Mouse (Mus musculus): ENCODE results near the gene Plaur. TPM values are rescaled to one million over a fixed set of nuclear protein-coding genes. Genes with fewer than 3 reads are reported as not detected.

The Plaur gene
- polyA plus RNA-seq, 1 experiment from 2014 or later, result 1.0 TPM

- Histone ChIP-seq H3K9ac (replicated peaks) (no peak overlapping the region), H3K36me3 (no peaks in the 10 kb centered on the region), H3K27ac (no peak overlapping the region), H3K4me2 (replicated peaks) (no peak overlapping the region), H3K27me3 (no peaks in the 10 kb centered on the region), H3K4me1 (replicated peaks) (no peaks in the 10 kb centered on the region), H3K9me3 (no peaks in the 10 kb centered on the region), H3K4me3 (replicated peaks) (no peak overlapping the region)
- no peak for ATAC-seq
- 65% methylated on average over 14 of the region's 14 CpGs for WGBS
Observed at GRCm38 (mm10) chr7:24448782-24449517, 13.3 kb upstream of the Plaur start.

DNA sequence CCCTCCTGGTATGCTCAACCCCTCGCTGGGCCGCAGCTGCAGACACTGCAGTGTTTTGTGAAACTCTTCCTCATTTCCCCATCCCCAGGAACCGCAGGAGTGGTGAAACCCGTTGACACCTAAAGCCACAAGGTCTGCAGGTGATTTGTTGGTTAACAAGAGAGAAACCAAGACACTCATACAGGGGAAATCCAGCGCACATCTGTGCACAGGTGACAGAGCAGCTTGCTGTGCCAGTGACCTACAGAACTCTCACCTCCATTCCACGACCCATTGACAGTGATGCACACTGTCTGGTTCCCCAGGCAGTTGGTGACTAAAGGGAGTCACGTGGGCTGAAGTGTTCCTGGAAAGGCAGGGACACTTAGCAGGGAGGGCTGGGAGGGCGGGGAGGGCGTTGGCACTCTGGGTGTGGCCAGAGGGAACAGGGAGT is 11.7 kb upstream of the Plaur start:
- no peaks in the 10 kb centered on the region for H3K36me3 ChIP-seq
- H3K9me3 ChIP-seq, result no peaks in the 10 kb centered on the region
- H3K27ac ChIP-seq, result no peak overlapping the region
- ATAC-seq, result no peak
- H3K4me2 ChIP-seq (replicated peaks), result no peak overlapping the region
- whole genome bisulfite sequencing, result 70% methylated on average over 9 of the region's 9 CpGs
- no peak overlapping the region for H3K4me3 ChIP-seq (replicated peaks)
- no peaks in the 10 kb centered on the region for H3K4me1 ChIP-seq (replicated peaks)
- no peaks in the 10 kb centered on the region for H3K27me3 ChIP-seq
- H3K9ac ChIP-seq (replicated peaks), result no peak overlapping the region

DNA sequence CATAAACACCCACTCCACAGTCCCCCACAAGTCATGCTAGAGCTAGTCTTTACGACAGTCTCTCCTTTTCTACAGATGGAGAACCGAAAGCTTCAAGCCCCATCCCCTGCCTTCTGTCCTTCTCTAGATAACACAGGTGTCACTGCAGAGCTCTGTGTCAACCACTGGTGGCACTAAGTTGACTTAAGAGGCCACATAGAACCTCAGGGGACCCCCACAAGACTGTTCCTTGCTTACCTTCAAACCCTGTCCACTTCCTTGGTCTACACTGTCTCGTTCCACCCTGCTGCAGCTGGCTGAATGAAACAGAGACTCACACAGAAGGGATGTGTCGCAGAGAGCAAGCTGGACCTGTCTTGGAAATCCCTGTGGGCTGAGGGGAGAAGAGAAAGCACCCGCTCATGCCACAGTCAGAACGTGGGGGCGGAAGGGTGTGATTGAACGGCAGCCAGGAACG is 10.4 kb upstream of the Plaur start, which contains the start of gene Irgc1:
TSS of gene Irgc1 (minus strand) at position 443 of the 457 bp plus-strand sequence.
- Histone ChIP-seq H3K9ac (replicated peaks) (no peak within 1 kb of the TSS), H3K4me2 (replicated peaks) (no peak within 1 kb of the TSS), H3K4me1 (replicated peaks) (no peaks in the 10 kb centered on the region), H3K4me3 (replicated peaks) (no peak within 1 kb of the TSS), H3K27ac (no peak within 1 kb of the TSS), H3K9me3 (no peaks in the 10 kb centered on the region), H3K27me3 (no peaks in the 10 kb centered on the region), H3K36me3 (no peaks in the 10 kb centered on the region)
- no peak for ATAC-seq
- 90% methylated on average over 9 of the region's 9 CpGs for WGBS

GRCm38 (mm10) chr7:24454199-24454598 is 8.1 kb upstream of the Plaur start:
- no peak for ATAC-seq
- H3K9ac ChIP-seq (replicated peaks), result no peak overlapping the region
- no peak overlapping the region for H3K27ac ChIP-seq
- no peaks in the 10 kb centered on the region for H3K4me1 ChIP-seq (replicated peaks)
- no peak overlapping the region for H3K4me2 ChIP-seq (replicated peaks)
- no peaks in the 10 kb centered on the region for H3K27me3 ChIP-seq
- no peaks in the 10 kb centered on the region for H3K36me3 ChIP-seq
- no peaks in the 10 kb centered on the region for H3K9me3 ChIP-seq
- no peak overlapping the region for H3K4me3 ChIP-seq (replicated peaks)
- WGBS, result 75% methylated on average over 2 of the region's 2 CpGs

DNA sequence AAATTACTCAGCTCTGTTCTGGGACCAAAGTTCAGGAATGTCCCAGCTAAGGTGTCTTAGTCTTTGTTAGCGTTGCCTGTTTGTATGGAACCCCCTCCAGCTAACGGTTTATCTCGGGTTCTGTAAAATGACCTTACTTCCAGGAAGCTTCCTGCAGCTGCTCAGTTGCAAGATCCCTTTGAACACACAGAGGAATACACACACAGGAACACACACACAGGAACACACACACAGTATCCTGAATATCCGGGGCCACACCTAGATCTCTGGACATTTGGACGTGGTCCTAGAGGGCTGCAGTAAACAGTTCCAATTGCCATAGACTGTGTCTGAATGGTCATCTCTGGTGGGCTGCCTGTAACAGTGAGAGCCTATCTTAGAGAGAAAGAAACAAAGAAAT is 6.6 kb upstream of the Plaur start:
- Histone ChIP-seq H3K4me2 (replicated peaks) (no peak overlapping the region), H3K4me3 (replicated peaks) (no peak overlapping the region), H3K9me3 (no peaks in the 10 kb centered on the region), H3K36me3 (no peaks in the 10 kb centered on the region), H3K9ac (replicated peaks) (no peak overlapping the region), H3K4me1 (replicated peaks) (no peaks in the 10 kb centered on the region), H3K27ac (no peak overlapping the region), H3K27me3 (no peaks in the 10 kb centered on the region)
- no peak for ATAC-seq
- WGBS, result 86% methylated on average over 5 of the region's 5 CpGs

- no peak overlapping the region for H3K4me3 ChIP-seq (replicated peaks)
- H3K9me3 ChIP-seq, result no peaks in the 10 kb centered on the region
- no peak for ATAC-seq
- H3K27ac ChIP-seq, result no peak overlapping the region
- no peak overlapping the region for H3K9ac ChIP-seq (replicated peaks)
- 76% methylated on average over 10 of the region's 10 CpGs for WGBS
- H3K36me3 ChIP-seq, result no peaks in the 10 kb centered on the region
- H3K4me1 ChIP-seq (replicated peaks), result 0 out of 2 replicates have a peak, but pooled peaks cover 4% of the 10 kb centered on the region
- no peak overlapping the region for H3K4me2 ChIP-seq (replicated peaks)
- H3K27me3 ChIP-seq, result peaks cover 9% of the 10 kb centered on the region; the same call in 1 of the 2 replicates
Observed at GRCm38 (mm10) chr7:24457726-24458370, 4.4 kb upstream of the Plaur start.

GRCm38 (mm10) chr7:24459440-24459839 is 2.8 kb upstream of the Plaur start:
- no peak overlapping the region for H3K27ac ChIP-seq
- no peak overlapping the region for H3K4me2 ChIP-seq (replicated peaks)
- peaks cover 9% of the 10 kb centered on the region; the same call in 1 of the 2 replicates for H3K27me3 ChIP-seq
- no peaks in the 10 kb centered on the region for H3K36me3 ChIP-seq
- H3K4me1 ChIP-seq (replicated peaks), result 0 out of 2 replicates have a peak, but pooled peaks cover 8% of the 10 kb centered on the region
- H3K9ac ChIP-seq (replicated peaks), result no peak overlapping the region
- ATAC-seq, result no peak
- H3K4me3 ChIP-seq (replicated peaks), result no peak overlapping the region
- H3K9me3 ChIP-seq, result no peaks in the 10 kb centered on the region
- WGBS, result 82% methylated on average over 5 of the region's 5 CpGs

GRCm38 (mm10) chr7:24459843-24460242 is 2.4 kb upstream of the Plaur start:
- Histone ChIP-seq H3K4me3 (replicated peaks) (no peak overlapping the region), H3K27me3 (peaks cover 9% of the 10 kb centered on the region; the same call in 1 of the 2 replicates), H3K27ac (no peak overlapping the region), H3K4me1 (replicated peaks) (0 out of 2 replicates have a peak, but pooled peaks cover 8% of the 10 kb centered on the region), H3K9me3 (no peaks in the 10 kb centered on the region), H3K4me2 (replicated peaks) (no peak overlapping the region), H3K9ac (replicated peaks) (no peak overlapping the region), H3K36me3 (no peaks in the 10 kb centered on the region)
- ATAC-seq, result no peak
- 73% methylated on average over 3 of the region's 3 CpGs for WGBS

DNA sequence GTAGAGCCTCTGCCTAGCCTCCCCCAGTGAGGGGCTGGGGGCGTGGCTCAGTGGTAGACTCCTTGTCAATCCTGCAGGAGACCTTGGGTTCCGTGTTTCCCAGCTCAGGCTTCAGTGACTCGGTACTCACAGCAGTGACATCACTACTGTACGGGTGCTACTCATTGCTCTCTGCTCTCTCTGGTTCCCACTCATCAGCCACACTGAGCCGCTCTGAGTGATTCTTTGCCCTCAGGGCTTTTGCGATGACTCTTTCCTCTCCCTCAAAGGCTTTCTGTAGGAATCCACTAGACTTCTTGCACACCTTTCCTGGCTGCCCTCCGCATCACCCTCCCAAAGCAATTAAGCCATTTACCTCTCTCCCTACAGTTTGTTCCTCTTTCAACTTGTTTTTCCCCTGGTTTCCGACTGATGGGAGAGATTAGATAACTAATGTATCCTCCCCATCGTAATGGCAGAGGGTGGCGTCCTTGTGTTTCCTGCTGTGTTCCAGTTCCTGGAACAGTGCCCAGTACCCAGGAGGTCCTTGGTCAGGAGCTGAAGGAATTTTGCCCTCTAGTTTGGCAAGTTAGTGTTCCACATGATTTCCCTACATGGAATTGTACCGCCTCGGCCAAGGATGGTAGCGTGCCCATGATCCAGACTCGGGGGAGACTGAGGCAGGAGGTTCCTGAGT is 770 bp upstream of the Plaur start:
- Histone ChIP-seq H3K9me3 (no peaks in the 10 kb centered on the region), H3K9ac (replicated peaks) (no peak overlapping the region), H3K36me3 (no peaks in the 10 kb centered on the region), H3K4me3 (replicated peaks) (no peak overlapping the region), H3K27me3 (peaks cover 9% of the 10 kb centered on the region; the same call in 1 of the 2 replicates), H3K4me2 (replicated peaks) (no peak overlapping the region), H3K4me1 (replicated peaks) (0 out of 2 replicates have a peak, but pooled peaks cover 8% of the 10 kb centered on the region), H3K27ac (no peak overlapping the region)
- 80% methylated on average over 14 of the region's 14 CpGs for WGBS
- no peak for ATAC-seq

DNA sequence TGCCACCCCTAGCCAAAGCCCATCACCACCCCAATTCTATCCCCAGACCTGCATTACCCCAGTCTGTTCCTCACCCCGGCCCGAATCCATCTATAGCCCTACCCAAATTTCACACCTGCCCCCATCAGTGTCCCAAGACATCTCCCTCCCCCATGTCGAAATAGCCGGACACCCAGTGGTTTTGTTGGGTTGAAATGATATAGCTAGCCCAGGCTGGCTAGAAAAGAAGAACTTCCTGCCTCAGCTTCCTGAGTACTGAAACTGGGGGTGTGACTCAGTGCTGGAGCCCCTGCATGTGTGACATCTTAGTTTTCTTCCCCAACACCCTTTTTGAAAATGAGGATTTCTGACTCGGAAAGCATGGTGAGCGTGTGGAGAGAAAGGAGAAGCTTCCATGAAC is 4.6 kb downstream of the Plaur start:
- Histone ChIP-seq H3K4me1 (replicated peaks) (0 out of 2 replicates have a peak, but pooled peaks cover 8% of the 10 kb centered on the region), H3K27ac (no peak overlapping the region), H3K27me3 (peaks cover 6% of the 10 kb centered on the region; the same call in 1 of the 2 replicates), H3K9ac (replicated peaks) (no peak overlapping the region), H3K4me2 (replicated peaks) (no peak overlapping the region), H3K36me3 (no peaks in the 10 kb centered on the region), H3K9me3 (no peaks in the 10 kb centered on the region; the same call in 1 of the 2 replicates), H3K4me3 (replicated peaks) (no peak overlapping the region)
- ATAC-seq, result no peak
- WGBS, result 90% methylated on average over 6 of the region's 6 CpGs

DNA sequence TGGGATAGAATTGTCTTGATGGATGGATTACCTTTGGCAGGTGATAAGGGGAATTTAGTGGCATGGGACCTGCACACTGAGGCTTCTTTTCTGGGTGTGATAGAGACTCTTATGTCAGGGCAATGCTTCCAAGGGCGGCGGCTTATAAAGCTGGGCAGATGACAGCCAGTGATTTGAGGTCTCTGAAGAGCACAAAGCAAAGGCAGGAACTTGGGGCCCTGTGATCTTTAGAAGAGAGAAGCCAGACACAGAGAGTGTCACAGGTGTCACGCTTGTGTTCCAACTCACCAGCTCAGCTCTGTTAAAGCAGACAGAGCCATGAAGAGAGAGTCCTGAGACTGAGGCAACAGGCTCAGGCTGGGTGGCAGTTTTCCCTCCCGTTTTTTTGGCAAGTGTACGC is 5.6 kb downstream of the Plaur start:
- Histone ChIP-seq H3K4me3 (replicated peaks) (no peak overlapping the region), H3K36me3 (no peaks in the 10 kb centered on the region), H3K9ac (replicated peaks) (no peak overlapping the region), H3K27ac (no peak overlapping the region), H3K4me2 (replicated peaks) (no peak overlapping the region), H3K4me1 (replicated peaks) (0 out of 2 replicates have a peak, but pooled peaks cover 6% of the 10 kb centered on the region), H3K9me3 (no peaks in the 10 kb centered on the region; the same call in 1 of the 2 replicates), H3K27me3 (no peaks in the 10 kb centered on the region; the same call in 1 of the 2 replicates)
- WGBS, result 85% methylated on average over 5 of the region's 5 CpGs
- ATAC-seq, result no peak

GRCm38 (mm10) chr7:24469126-24469525 is 6.8 kb downstream of the Plaur start:
- Histone ChIP-seq H3K9ac (replicated peaks) (no peak overlapping the region), H3K4me3 (replicated peaks) (no peak overlapping the region), H3K4me1 (replicated peaks) (0 out of 2 replicates have a peak, but pooled peaks cover 4% of the 10 kb centered on the region), H3K36me3 (no peaks in the 10 kb centered on the region), H3K27me3 (no peaks in the 10 kb centered on the region), H3K9me3 (no peaks in the 10 kb centered on the region; the same call in 1 of the 2 replicates), H3K4me2 (replicated peaks) (no peak overlapping the region), H3K27ac (no peak overlapping the region)
- ATAC-seq, result no peak
- 85% methylated on average over 3 of the region's 3 CpGs for WGBS

All from midbrain, embryonic 13.5 days (tissue).